ENCODE assay signal across 26 mouse cellular contexts in the genomic region with DNA sequence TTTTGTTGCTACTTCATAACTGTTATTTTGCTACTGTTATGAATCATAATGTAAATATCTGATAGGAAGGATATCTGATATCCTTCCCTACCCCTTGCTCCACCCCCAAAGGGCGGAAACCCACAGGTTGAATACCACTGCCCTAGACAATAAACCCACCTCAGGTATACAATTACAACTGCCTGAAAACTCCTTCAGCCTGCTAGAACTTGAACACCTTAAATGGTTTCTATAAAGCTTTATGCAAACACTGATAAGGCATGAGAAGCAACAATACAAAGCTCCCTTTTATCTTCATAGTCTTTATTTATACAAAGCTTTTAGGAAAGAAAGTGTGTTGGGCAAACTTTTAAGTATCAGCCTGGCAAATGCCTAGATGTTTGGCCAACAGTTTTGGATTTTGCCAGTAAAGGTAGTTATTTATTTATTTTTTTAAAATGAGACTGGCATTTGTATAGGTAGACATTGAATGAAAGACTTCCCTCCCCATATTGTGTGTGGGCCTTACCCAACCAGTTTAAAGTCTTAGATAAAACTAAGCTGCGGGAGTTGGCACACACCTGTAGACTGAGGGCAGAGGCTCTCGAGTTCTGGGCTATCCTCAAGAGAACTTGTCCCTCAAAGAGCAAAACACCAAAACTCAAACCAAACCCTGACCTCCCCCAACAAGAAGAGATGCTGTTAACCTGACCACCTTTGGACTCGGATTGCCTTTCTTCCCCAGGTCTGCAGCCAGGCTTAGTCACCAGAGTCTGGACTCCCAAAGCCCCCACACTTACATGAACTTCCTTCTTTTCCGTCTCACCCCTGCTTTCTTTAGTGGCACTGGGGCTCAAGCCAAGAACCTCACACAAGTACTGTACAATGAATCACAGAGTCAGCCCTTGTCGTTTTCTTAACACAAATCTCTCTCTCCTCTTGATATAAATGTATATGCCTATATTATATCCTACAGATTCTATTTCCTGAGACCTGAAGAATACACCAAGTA. TPM values are rescaled to one million over a fixed set of nuclear protein-coding genes. Genes with fewer than 3 reads are reported as not detected.
DNase-seq lines count a peak whose midpoint lies in the region; ATAC-seq lines count a peak whose summit lies in the region.
"Had no signal": no experiment of that assay in that cellular context is flagged by ENCODE, and none has a peak within 500 bp of the region (broad histone marks: within the 10 kb centered on the region; RNA-seq: fewer than 3 reads in every experiment).

No protein-coding gene starts in this region.

- no peaks in the 10 kb centered on the region for H3K9me3 ChIP-seq in stomach, embryonic 14.5 days (ENCODE audit: control insufficient read depth, low read depth, low read length)
- H3K9me3 ChIP-seq: embryonic facial prominence, embryonic 15.5 days; forebrain, embryonic 15.5 days; heart, embryonic 10.5 days; hindbrain, embryonic 13.5 days had no signal

- 0 out of 2 replicates have a peak, but pooled peaks cover 2% of the 10 kb centered on the region for H3K4me1 ChIP-seq in stomach, embryonic 14.5 days (ENCODE audit: control insufficient read depth, insufficient read depth, low read length)
- H3K4me1 ChIP-seq: embryonic facial prominence, embryonic 15.5 days; forebrain, embryonic 15.5 days; hindbrain, embryonic 13.5 days had no signal

- H3K4me3 ChIP-seq in stomach, embryonic 14.5 days (ENCODE audit: low read depth, low read length), result no peak overlapping the region
- H3K4me3 ChIP-seq: embryonic facial prominence, embryonic 15.5 days; erythroblast, embryonic 14.5 days; forebrain, embryonic 15.5 days; heart, embryonic 10.5 days; hindbrain, embryonic 13.5 days had no signal

- peak overlapping the region; percentile 21; the same call in 1 of the 2 replicates for H3K27ac ChIP-seq in stomach, embryonic 14.5 days (ENCODE audit: low read length)
- H3K27ac ChIP-seq: embryonic facial prominence, embryonic 15.5 days; forebrain, embryonic 15.5 days; heart, embryonic 10.5 days; hindbrain, embryonic 13.5 days; hindbrain, postnatal 0 days had no signal

- WGBS in stomach, embryonic 14.5 days, result 71% methylated on average over 6 of the region's 6 CpGs

- no peaks in the 10 kb centered on the region for H3K27me3 ChIP-seq in stomach, embryonic 14.5 days (ENCODE audit: control insufficient read depth, insufficient read depth, low read length)
- H3K27me3 ChIP-seq: embryonic facial prominence, embryonic 15.5 days; forebrain, embryonic 15.5 days; hindbrain, embryonic 13.5 days had no signal

- no peaks in the 10 kb centered on the region for H3K36me3 ChIP-seq in stomach, embryonic 14.5 days (ENCODE audit: control insufficient read depth, insufficient read depth, low read length)
- H3K36me3 ChIP-seq: embryonic facial prominence, embryonic 15.5 days; forebrain, embryonic 15.5 days; heart, embryonic 10.5 days; hindbrain, embryonic 13.5 days had no signal

- peak; percentile 87 for ATAC-seq in stomach, embryonic 14.5 days (ENCODE audit: insufficient number of reproducible peaks, insufficient read depth, low FRiP score, low read depth)
- ATAC-seq: activated CD4-positive, CD25-positive, alpha-beta regulatory T cell, adult 4 months; forebrain, embryonic 15.5 days; hindbrain, postnatal 0 days; Patski had no signal

- peak; percentile 72 for DNase-seq in heart, adult 11 months
- no peak for DNase-seq in heart, adult 9 months (ENCODE audit: low spot score in 2 of 2)
- peak; percentile 46 for DNase-seq in urinary bladder, postnatal 14 days (ENCODE audit: low spot score)
- no peak for DNase-seq in urinary bladder, postnatal 25 days (ENCODE audit: low spot score)
- DNase-seq in yolk sac, embryonic 10.5 days (ENCODE audit: low spot score), result peak; percentile 15
- DNase-seq in cerebellum, adult 8-10 months, result no peak
- DNase-seq in right cerebral cortex, postnatal 25 days, result no peak
- DNase-seq: adrenal gland, postnatal 14 days; cerebellum, adult 11-12 months; cerebellum, postnatal 10 days; embryo, embryonic 11 days; heart, postnatal 10 days; heart, postnatal 4 days had no signal

- H3K4me2 ChIP-seq in stomach, embryonic 14.5 days (replicated peaks; ENCODE audit: low read depth, low read length), result no peak overlapping the region
- H3K4me2 ChIP-seq: embryonic facial prominence, embryonic 15.5 days; forebrain, embryonic 15.5 days; hindbrain, embryonic 13.5 days had no signal

- H3K9ac ChIP-seq in stomach, embryonic 14.5 days (replicated peaks; ENCODE audit: low read depth, low read length), result no peak overlapping the region
- H3K9ac ChIP-seq: embryonic facial prominence, embryonic 15.5 days; forebrain, embryonic 15.5 days; hindbrain, embryonic 13.5 days had no signal

RNA-seq across cellular contexts. Expression of a gene that starts 24.7 kb away (rescaled TPM):
- 0.46 and 0.53 TPM in 2 replicates for polyA plus RNA-seq in stomach, embryonic 14.5 days (2014; fragmentation: Nextera tagmentation; extraction: Ambion mirVana)

RNA-seq across cellular contexts. Expression of a gene that starts 24.9 kb away (rescaled TPM):
- 130 and 137 TPM in 2 replicates for polyA plus RNA-seq in stomach, embryonic 14.5 days (2014; fragmentation: Nextera tagmentation; extraction: Ambion mirVana)

RNA-seq across cellular contexts. Expression of a gene that starts 33.1 kb away (rescaled TPM):
- not detected in 2 replicates for polyA plus RNA-seq in stomach, embryonic 14.5 days (2014; fragmentation: Nextera tagmentation; extraction: Ambion mirVana)
- polyA plus RNA-seq: C2C12; embryonic facial prominence, embryonic 11.5 days; embryonic facial prominence, embryonic 15.5 days; erythroblast, embryonic 14.5 days; forebrain, embryonic 11.5 days; forebrain, embryonic 15.5 days; heart, embryonic 10.5 days; heart, embryonic 14.5 days; hindbrain, embryonic 13.5 days; hindbrain, postnatal 0 days; Patski had no signal

RNA-seq across cellular contexts. Expression of a gene that starts 50.5 kb away (rescaled TPM):
- polyA plus RNA-seq in stomach, embryonic 14.5 days (2014; fragmentation: Nextera tagmentation; extraction: Ambion mirVana), result 0.21 and 0.41 TPM in 2 replicates
- polyA plus RNA-seq: erythroblast, embryonic 14.5 days; heart, embryonic 14.5 days had no signal

Comparison
In these comparisons a context has a peak if more than half of its experiments do, and no peak if none do; other contexts are left out.
1. DNase-seq: peak in heart, adult 11 months (single experiment), urinary bladder, postnatal 14 days (single experiment) and yolk sac, embryonic 10.5 days (single experiment); none in heart, adult 9 months (0 of 2), urinary bladder, postnatal 25 days (single experiment), cerebellum, adult 8-10 months (single experiment) and right cerebral cortex, postnatal 25 days (single experiment).